ENCODE assay signal across 13 mouse cellular contexts in genomic region chr9:102036132-102036531, GRCm38 (mm10).
"Had no signal": no experiment of that assay in that cellular context is flagged by ENCODE, and none has a peak within 500 bp of the region (broad histone marks: within the 10 kb centered on the region; RNA-seq: fewer than 3 reads in every experiment).

No protein-coding gene starts in this region.

- H3K9me3 ChIP-seq: limb, embryonic 15.5 days; liver, embryonic 12.5 days; midbrain, embryonic 12.5 days; stomach, embryonic 15.5 days had no signal

- ATAC-seq: intestine, postnatal 0 days; liver, embryonic 12.5 days had no signal

- H3K4me1 ChIP-seq: limb, embryonic 15.5 days; liver, embryonic 12.5 days; stomach, embryonic 15.5 days had no signal

- H3K9ac ChIP-seq: limb, embryonic 15.5 days; liver, embryonic 12.5 days; lung, embryonic 14.5 days; midbrain, embryonic 12.5 days; stomach, embryonic 15.5 days had no signal

- H3K36me3 ChIP-seq: limb, embryonic 15.5 days; liver, embryonic 12.5 days; stomach, embryonic 15.5 days had no signal

- DNase-seq: kidney, adult 8-10 months; kidney, postnatal 4 days; lung, embryonic 14.5 days; lung, postnatal 10 days; lung, postnatal 4 days; right cerebral cortex, postnatal 14 days; thymus, postnatal 36 days had no signal

- H3K4me2 ChIP-seq: limb, embryonic 15.5 days; liver, embryonic 12.5 days; lung, embryonic 14.5 days; midbrain, embryonic 12.5 days; stomach, embryonic 15.5 days had no signal

- H3K4me3 ChIP-seq: left cerebral cortex, adult 2 months; limb, embryonic 15.5 days; liver, embryonic 12.5 days; midbrain, embryonic 12.5 days; stomach, embryonic 15.5 days had no signal

- H3K27me3 ChIP-seq: limb, embryonic 15.5 days; liver, embryonic 12.5 days; midbrain, embryonic 12.5 days; stomach, embryonic 15.5 days had no signal

- H3K27ac ChIP-seq: left cerebral cortex, adult 2 months; limb, embryonic 15.5 days; liver, embryonic 12.5 days; midbrain, embryonic 12.5 days; stomach, embryonic 15.5 days had no signal
